Mouse (Mus musculus): ENCODE measurements around the gene Decr2.

DNA sequence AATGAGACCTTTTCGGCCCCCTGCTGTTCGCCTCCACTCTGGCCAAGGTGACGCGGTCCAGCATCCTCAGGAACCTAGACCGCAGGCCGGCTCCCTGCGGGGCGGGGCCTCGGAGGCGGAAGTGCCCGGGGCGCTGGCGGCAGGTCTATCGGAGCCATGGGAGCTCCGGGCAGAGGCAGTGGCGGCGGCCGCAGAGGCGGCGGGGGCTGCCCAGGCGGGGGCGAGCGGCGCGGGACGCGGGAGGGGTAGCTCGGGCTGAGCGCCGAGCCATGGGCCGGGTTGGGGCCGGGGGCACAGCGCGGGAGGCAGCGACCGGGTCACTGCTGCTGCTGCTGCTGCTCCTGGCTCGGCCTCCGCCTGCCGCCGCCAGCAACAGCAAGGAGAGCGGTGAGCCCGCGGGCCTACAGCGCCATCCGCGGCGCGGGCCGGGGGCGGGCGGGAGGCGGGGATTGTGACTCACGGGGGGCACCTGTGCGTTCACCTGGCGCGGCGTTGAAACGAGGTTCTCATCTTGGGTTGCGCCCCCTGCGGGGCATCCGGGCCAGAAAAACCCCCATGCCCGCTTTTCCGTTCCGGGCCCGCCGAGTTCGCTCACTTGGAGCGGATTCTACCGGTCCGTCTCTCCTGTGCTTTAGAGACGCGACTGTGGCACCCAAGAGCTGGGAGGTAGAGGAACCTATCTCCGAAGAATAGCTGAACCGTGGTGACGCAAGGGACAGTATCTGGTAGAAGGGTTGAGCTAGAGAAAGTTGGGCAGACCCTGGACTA lies 23.2 kb upstream of the Decr2 start, which contains the start of gene Tmem8:
- TF ChIP-seq CTCF (IDR thresholded peaks at IDR 0.05; ENCODE audit: low read depth), result peak; percentile 51
- no peak for TF ChIP-seq EP300 (optimal IDR thresholded peaks at IDR 0.05)
